Mouse (Mus musculus): ENCODE measurements around the gene Cfap97.

DNA sequence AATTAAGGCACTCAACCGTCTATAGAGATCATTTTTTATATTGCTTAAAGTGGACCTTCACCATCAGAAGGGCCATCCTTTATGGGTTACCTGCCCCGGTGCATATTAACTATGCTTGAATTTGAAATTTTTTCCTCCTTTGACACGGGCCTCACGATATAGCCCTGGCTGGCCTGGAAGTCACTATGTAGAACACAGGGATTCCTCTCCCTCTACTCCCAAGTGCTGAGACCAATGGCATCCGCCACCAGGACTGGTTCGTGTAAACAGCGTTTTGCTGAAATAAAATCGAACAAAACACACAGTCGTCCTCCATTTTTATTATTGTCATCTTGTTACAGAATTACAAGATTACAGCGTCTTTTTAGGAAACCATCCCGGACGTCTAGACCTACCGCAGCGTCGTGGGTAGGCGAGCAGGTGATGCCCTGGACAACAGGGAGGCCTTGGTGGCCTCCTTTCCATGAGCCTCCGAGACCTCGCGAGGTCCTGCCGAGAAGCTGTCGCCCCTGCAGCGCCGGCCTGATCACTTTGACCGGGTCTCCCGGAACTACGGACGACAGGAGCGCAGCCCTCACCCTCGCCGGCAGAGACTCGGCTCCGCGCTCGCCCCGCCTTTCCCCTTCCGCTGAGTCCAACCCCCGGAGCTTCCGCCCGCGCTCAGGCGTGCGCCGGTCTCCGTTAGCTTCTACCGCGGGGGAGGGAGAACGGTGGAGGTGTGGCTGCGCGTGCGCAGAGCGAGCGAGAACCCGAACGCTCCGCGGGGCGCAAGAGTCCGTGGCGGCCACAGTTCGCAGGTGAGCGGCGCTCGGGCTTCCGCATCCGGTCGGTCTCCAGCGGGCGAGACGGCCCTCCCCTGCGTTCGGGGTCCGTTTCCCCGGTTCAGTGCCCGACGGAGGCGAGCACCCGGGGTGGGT is 11.6 kb downstream of the Cfap97 start:
- no peak for TF ChIP-seq CTCF (IDR thresholded peaks at IDR 0.05; ENCODE audit: borderline replicate concordance, insufficient read depth, low read length)
- peak; percentile 98 for TF ChIP-seq POLR2A (IDR thresholded peaks at IDR 0.05; ENCODE audit: low read depth, low read length)
